Mouse (Mus musculus): ENCODE measurements around the gene Nudt15.
A peak's percentile ranks its signal among the peaks of the same experiment; 100 is the strongest.
"Not testable (repeated sequence)": the region's sequence is repeated elsewhere in the genome, so short reads cannot be mapped to it uniquely, and the experiment has no call there.

The Nudt15 gene

GRCm38 (mm10) chr14:73548051-73548450 lies at the start of gene Nudt15:
TSS of gene Nudt15 (minus strand) at chr14:73548242.
- no peak for DNase-seq (ENCODE audit: low read depth)

GRCm38 (mm10) chr14:73592166-73592565 lies 44.1 kb upstream of the Nudt15 start:
- DNase-seq (ENCODE audit: low read depth): no peak

GRCm38 (mm10) chr14:73588080-73588479 lies 40.0 kb upstream of the Nudt15 start:
- no peak for DNase-seq (ENCODE audit: low read depth)

GRCm38 (mm10) chr14:73576336-73576735 lies 28.3 kb upstream of the Nudt15 start:
- no peak for DNase-seq (ENCODE audit: low read depth)

- no peak for DNase-seq (ENCODE audit: low read depth)
Measured at GRCm38 (mm10) chr14:73574053-73574452, 26.0 kb upstream of the Nudt15 start.

- no peak for DNase-seq (ENCODE audit: low read depth)
Measured at GRCm38 (mm10) chr14:73571143-73571542, 23.1 kb upstream of the Nudt15 start.

GRCm38 (mm10) chr14:73569831-73570230 lies 21.8 kb upstream of the Nudt15 start:
- DNase-seq (ENCODE audit: low read depth): not testable (repeated sequence)

GRCm38 (mm10) chr14:73553122-73553696 lies 5.2 kb upstream of the Nudt15 start:
- no peak for DNase-seq (ENCODE audit: low read depth)

GRCm38 (mm10) chr14:73552341-73553121 lies 4.5 kb upstream of the Nudt15 start:
- DNase-seq (ENCODE audit: low read depth): peak; percentile 73

- DNase-seq (ENCODE audit: low read depth): no peak
Measured at GRCm38 (mm10) chr14:73551164-73551563, 3.1 kb upstream of the Nudt15 start.

GRCm38 (mm10) chr14:73550732-73551131 lies 2.7 kb upstream of the Nudt15 start:
- DNase-seq (ENCODE audit: low read depth): no peak

GRCm38 (mm10) chr14:73550291-73550690 lies 2.2 kb upstream of the Nudt15 start:
- DNase-seq (ENCODE audit: low read depth): no peak

GRCm38 (mm10) chr14:73547034-73547433 lies 1.0 kb downstream of the Nudt15 start:
- no peak for DNase-seq (ENCODE audit: low read depth)

- DNase-seq (ENCODE audit: low read depth): no peak
Measured at GRCm38 (mm10) chr14:73543781-73544180, 4.3 kb downstream of the Nudt15 start.

GRCm38 (mm10) chr14:73535641-73536040 lies 12.4 kb downstream of the Nudt15 start:
- no peak for DNase-seq (ENCODE audit: low read depth)

GRCm38 (mm10) chr14:73533755-73534465 lies 14.1 kb downstream of the Nudt15 start:
- no peak for DNase-seq (ENCODE audit: low read depth)

- not testable (repeated sequence) for DNase-seq (ENCODE audit: low read depth)
Measured at GRCm38 (mm10) chr14:73528661-73529060, 19.4 kb downstream of the Nudt15 start.

- peak; percentile 90 for DNase-seq (ENCODE audit: low read depth)
Measured at GRCm38 (mm10) chr14:73524766-73525448, 23.1 kb downstream of the Nudt15 start, which contains the start of gene Sucla2. TSS of gene Sucla2 (plus strand) at chr14:73525319.

GRCm38 (mm10) chr14:73524136-73524535 lies 23.9 kb downstream of the Nudt15 start:
- no peak for DNase-seq (ENCODE audit: low read depth)

GRCm38 (mm10) chr14:73509765-73510423 lies 38.1 kb downstream of the Nudt15 start, which contains the start of gene Med4:
TSS of gene Med4 (plus strand) at chr14:73510025.
- DNase-seq (ENCODE audit: low read depth): peak; percentile 89

GRCm38 (mm10) chr14:73508630-73509395 lies 39.2 kb downstream of the Nudt15 start:
- DNase-seq (ENCODE audit: low read depth): no peak
